ENCODE assay signal across 8 mouse cellular contexts in the genomic region with DNA sequence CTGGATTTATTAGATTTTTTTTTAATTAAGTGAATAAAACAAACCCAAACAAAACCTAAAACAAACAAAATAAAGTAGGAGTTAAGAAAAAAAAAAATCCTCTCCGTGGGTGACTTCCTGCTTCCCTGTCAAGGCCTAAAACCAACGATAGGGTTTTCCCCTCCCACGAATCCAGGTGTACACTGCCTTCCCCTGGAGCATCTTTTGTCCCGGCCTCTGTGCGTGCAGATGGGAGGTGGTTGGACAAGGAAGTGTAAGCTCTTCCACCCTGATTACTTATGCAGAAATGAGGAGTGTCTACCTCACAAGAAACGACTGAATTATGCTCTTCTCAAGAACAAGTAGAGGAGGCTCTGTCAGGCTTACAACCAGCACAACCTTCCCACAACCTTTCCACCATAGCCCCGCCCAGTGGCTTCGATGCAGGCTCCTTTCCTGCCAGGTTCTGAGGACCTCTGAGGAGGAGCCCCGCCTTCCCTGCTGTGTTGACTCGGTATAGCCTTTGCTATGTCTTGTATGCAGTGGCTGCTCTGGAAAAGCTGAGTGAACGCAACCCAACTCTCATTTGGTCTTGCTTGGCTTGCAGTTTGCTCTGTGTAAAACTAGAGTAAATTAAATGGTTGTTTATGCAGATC. TPM values are rescaled to one million over a fixed set of nuclear protein-coding genes. Genes with fewer than 3 reads are reported as not detected.
DNase-seq lines count a peak whose midpoint lies in the region; ATAC-seq lines count a peak whose summit lies in the region.

No protein-coding gene starts in this region.

- H3K9me3 ChIP-seq in embryonic facial prominence, embryonic 12.5 days, result no peaks in the 10 kb centered on the region
- H3K9me3 ChIP-seq in intestine, embryonic 15.5 days, result no peaks in the 10 kb centered on the region

- no peak overlapping the region for H3K4me3 ChIP-seq in embryonic facial prominence, embryonic 12.5 days
- peak overlapping the region; percentile 27 for H3K4me3 ChIP-seq in intestine, embryonic 15.5 days (replicated peaks)

- H3K9ac ChIP-seq in embryonic facial prominence, embryonic 12.5 days, result no peak overlapping the region
- no peak overlapping the region for H3K9ac ChIP-seq in intestine, embryonic 15.5 days

- peak overlapping the region; percentile 55 for H3K4me2 ChIP-seq in embryonic facial prominence, embryonic 12.5 days (replicated peaks)
- peak overlapping the region; percentile 57 for H3K4me2 ChIP-seq in intestine, embryonic 15.5 days (replicated peaks)

- H3K4me1 ChIP-seq in embryonic facial prominence, embryonic 12.5 days, result peaks cover 16% of the 10 kb centered on the region
- peaks cover 3% of the 10 kb centered on the region; the same call in 1 of the 2 replicates for H3K4me1 ChIP-seq in intestine, embryonic 15.5 days (replicated peaks)

- no peak overlapping the region for H3K27ac ChIP-seq in embryonic facial prominence, embryonic 12.5 days
- no peak overlapping the region for H3K27ac ChIP-seq in intestine, embryonic 15.5 days

- no peaks in the 10 kb centered on the region for H3K27me3 ChIP-seq in embryonic facial prominence, embryonic 12.5 days
- no peaks in the 10 kb centered on the region for H3K27me3 ChIP-seq in intestine, embryonic 15.5 days (replicated peaks)

- ATAC-seq in embryonic facial prominence, embryonic 12.5 days (ENCODE audit: insufficient number of reproducible peaks, insufficient read depth, low FRiP score, low TSS enrichment), result no peak
- peak; percentile 52; the same call in 1 of the 2 replicates for ATAC-seq in intestine, embryonic 15.5 days
- ATAC-seq in megakaryocyte-erythroid progenitor cell, adult 5-6 weeks (replicated peaks; ENCODE audit: low FRiP score, low TSS enrichment, poor library complexity, severe bottlenecking), result peak; percentile 54

- H3K36me3 ChIP-seq in embryonic facial prominence, embryonic 12.5 days, result no peaks in the 10 kb centered on the region
- H3K36me3 ChIP-seq in intestine, embryonic 15.5 days, result no peaks in the 10 kb centered on the region

- peak; percentile 19 for DNase-seq in retina, postnatal 1 day
- no peak for DNase-seq in retina, embryonic 14.5 days (ENCODE audit: low spot score)
- DNase-seq in right cerebral cortex, postnatal 4 days, result no peak
- no peak for DNase-seq in gastrocnemius, adult 18-20 months (ENCODE audit: low spot score)
- DNase-seq in right cerebral cortex, postnatal 36 days (ENCODE audit: low spot score in 2 of 2), result no peak

- WGBS in embryonic facial prominence, embryonic 12.5 days, result 10% methylated on average over 11 of the region's 11 CpGs
- 21% methylated on average over 11 of the region's 11 CpGs for WGBS in intestine, embryonic 15.5 days

RNA-seq across cellular contexts. Expression of a gene that starts 5.2 kb away (rescaled TPM):
- 0.09 and 0.25 TPM in 2 replicates for polyA plus RNA-seq in embryonic facial prominence, embryonic 12.5 days (2016; fragmentation: Nextera tagmentation; extraction: Ambion mirVana)
- polyA plus RNA-seq in intestine, embryonic 15.5 days (2015; fragmentation: Nextera tagmentation; extraction: Ambion mirVana), result 0.11 and 0.15 TPM in 2 replicates
- not detected in 2 replicates for total RNA-seq in megakaryocyte-erythroid progenitor cell, adult 5-6 weeks (2014; fragmentation: Nextera tagmentation)
- total RNA-seq in megakaryocyte-erythroid progenitor cell, adult 5-6 weeks (2017), result not detected in 2 replicates
- total RNA-seq in gastrocnemius, adult 18-20 months (2021), result not detected

RNA-seq across cellular contexts. Expression of a gene that starts 35.2 kb away (rescaled TPM):
- polyA plus RNA-seq in embryonic facial prominence, embryonic 12.5 days (2016; fragmentation: Nextera tagmentation; extraction: Ambion mirVana), result 11.5 and 13.5 TPM in 2 replicates
- polyA plus RNA-seq in intestine, embryonic 15.5 days (2015; fragmentation: Nextera tagmentation; extraction: Ambion mirVana), result 8.4 and 9.1 TPM in 2 replicates
- 33.1 and 50.1 TPM in 2 replicates for total RNA-seq in megakaryocyte-erythroid progenitor cell, adult 5-6 weeks (2014; fragmentation: Nextera tagmentation)
- 41.3 and 61.0 TPM in 2 replicates for total RNA-seq in megakaryocyte-erythroid progenitor cell, adult 5-6 weeks (2017)
- total RNA-seq in gastrocnemius, adult 18-20 months (2021), result 10 to 100 TPM; 22.2 to 33.3 TPM
